Mouse (Mus musculus): Measurements from ENCODE around the gene Irf2bp2.

GRCm38 (mm10) chr8:126583971-126584843 is 9.6 kb downstream of the Irf2bp2 start:
- no peak for TF ChIP-seq POLR2A (IDR thresholded peaks at IDR 0.05; ENCODE audit: low read depth, low read length)
- TF ChIP-seq CTCF (conservative IDR thresholded peaks at IDR 0.05; ENCODE audit: insufficient read depth, insufficient read length, low read depth, low read length): no peak; the same call in 1 of the 2 replicates
